Mouse (Mus musculus): Measurements from ENCODE around the gene Rgs3.

GRCm38 (mm10) chr4:62744985-62745638, 185.5 kb downstream of the Rgs3 start:
- TF ChIP-seq CTCF (conservative IDR thresholded peaks at IDR 0.05; ENCODE audit: insufficient read depth, insufficient read length, low read depth, low read length) (no peak), POLR2A (IDR thresholded peaks at IDR 0.05; ENCODE audit: low read depth, low read length) (no peak)

All from kidney, adult 2 months (tissue).